Mouse (Mus musculus): ENCODE results near the gene Aldh1a3.

The Aldh1a3 gene

DNA sequence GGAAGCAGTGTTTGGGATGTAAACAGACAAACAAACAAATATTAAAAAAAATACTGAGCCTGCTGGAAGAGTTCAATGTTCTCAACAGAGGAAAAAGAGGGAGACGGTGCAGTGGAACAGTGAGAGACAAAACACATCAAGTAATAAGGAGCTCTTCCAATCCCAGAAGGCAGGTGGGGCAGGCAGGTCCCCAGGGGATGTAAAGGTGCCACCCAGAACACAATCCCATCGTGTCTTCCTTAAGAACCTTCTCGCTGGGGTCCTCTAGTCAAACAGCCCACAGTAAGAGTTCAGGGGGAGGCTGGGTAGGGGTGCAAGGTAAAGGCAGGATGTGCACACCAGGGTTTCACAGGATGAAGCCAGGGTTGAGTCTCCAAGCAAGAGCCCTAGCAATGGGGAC lies 53.9 kb downstream of the Aldh1a3 start:
- no peak for DNase-seq (ENCODE audit: low read depth in 2 of 2, low spot score in 2 of 2)

DNA sequence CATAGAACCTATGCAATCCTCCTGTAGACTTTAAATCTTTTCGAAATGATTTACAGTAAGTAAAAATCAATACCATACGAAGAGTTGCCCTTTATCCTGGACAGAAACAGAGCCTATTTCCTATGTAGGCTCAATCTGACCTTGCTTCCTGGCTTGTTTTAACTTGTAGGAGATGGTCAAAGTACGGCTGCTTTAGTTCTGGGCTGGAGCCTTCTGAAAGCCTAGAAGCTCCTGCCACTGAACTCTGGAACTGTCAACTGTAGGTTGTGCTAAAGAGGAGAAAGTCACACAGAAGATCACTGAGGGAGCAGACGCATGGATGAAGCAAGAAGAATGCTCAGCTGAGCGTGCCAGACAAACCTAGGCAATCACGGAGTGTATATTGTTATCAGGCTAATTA lies 56.3 kb downstream of the Aldh1a3 start:
- no peak for DNase-seq (ENCODE audit: low read depth in 2 of 2, low spot score in 2 of 2)

DNA sequence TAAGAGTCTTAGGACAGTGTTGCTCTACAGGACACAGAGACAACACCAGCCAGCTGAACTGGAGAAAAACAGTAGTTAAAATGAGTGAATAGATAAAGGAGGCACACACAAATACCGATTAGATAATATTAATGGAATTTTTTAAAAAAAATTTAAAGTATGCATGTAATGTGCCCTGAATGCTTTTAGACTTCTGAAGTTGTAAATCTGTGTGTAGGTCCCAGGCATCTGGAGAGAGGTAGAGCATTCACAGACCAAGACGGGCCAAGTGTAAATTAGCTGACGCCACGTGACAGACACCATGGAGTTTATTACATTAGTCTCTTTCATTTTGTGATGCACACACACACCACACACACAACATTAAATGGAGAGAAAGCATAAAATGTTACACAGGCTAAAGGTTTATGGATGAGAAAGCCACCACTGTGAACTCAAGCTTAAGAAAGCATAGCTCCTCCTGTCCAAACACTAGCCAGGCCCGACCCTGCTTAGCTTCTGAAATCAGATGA lies 57.3 kb downstream of the Aldh1a3 start:
- DNase-seq (ENCODE audit: low read depth in 2 of 2, low spot score in 2 of 2): no peak

DNA sequence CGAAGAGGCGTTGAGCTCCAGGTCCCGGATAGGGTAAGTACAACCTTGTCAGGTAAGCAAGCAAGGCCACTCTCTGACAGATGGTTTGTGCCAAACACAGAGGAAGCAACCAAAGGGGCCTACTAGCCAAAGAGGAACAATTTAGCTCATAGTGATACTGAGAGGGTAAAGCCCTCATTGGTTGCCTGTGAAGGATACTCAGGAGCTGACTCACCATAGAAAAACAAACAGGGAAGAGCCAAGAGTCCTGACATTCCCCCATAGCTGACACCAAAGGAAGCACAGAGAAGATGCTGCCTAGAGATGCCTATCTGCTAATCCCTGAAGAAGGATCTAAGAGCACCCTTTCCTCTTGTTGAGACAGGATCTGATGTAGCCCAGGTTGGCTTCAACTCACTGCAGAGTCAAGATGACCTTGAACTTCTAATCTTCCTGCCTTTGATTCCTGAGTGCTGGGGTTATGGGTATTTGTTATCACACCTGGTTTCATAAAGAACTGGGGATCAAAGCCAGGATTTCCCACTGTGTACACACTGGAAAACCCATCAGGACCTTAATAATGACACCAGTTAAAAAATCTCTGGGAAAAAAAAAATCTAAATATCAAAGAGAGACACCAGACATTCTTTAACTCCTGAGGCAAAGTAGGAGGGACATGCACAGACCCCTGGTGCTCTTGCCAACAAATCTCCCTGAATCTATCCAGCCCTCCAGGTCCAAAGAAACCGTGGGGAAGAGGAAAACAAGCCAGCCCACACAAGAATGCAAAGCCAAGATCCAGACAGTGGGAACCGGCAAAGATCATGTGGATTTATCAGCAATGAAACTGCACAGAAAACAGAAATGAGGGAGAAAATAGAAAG lies 58.0 kb downstream of the Aldh1a3 start:
- no peak for DNase-seq (ENCODE audit: low read depth in 2 of 2, low spot score in 2 of 2)

DNA sequence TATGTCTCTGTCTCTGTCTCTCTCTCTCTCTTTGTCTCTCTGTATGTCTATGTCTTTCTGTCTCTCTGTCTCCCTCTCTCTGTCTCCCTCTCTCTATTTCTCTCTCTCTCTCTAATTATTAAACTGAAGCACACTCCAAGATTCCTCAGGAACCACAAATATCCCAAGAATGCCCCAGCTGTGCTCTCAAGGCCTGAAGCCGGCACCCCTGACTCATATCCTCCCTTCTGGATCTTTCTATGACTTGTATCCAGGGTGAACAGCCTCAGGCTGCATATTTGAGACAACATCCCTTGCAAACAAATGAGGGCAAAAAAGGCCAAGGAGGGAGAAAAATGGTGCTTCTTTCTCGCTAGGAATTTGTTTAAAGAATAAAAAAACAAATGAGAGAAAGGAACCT lies 61.4 kb downstream of the Aldh1a3 start, which contains the start of gene Gm10974:
Gene Gm10974 (plus strand): TSS at position 2 of the 400 bp plus-strand sequence.
- DNase-seq (ENCODE audit: low read depth in 2 of 2, low spot score in 2 of 2): no peak

DNA sequence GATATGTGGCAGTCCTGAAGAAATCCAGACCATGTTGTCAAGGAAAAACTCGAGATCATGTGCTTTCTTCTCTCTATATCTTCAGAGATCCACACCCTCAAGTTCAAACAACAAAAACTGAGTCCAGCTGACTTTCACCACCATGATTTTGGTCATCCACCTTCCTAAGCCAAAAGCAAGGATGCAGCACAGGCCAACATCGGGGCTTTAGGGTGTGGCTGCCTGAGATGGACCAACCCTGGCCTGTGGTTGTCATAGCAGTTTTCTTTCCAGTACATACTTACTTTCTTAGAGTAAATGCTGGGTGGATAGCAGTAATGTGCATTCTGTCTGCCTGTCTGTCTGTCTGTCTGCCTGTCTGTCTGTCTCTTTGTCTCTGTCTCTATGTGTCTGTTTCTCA lies 61.9 kb downstream of the Aldh1a3 start:
- no peak for DNase-seq (ENCODE audit: low read depth in 2 of 2, low spot score in 2 of 2)

DNA sequence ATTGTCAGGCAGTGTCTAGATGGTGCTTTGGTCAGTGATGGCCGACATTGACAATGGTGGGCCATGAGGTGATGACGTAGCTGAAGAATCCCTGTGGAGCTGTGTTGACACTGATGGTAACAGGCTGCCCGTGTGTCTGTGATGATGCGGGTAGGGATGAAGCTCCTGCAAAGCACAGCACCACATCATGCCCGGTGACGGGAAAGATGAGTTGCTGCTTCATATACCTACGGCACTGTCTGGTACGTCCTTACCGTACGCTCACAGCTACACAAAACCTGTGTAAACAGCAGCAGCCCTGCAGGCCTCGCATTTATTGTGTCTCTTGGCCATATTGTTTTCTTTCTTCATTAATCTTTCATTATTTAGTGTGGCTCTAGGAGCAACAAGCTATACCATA lies 62.8 kb downstream of the Aldh1a3 start:
- no peak for DNase-seq (ENCODE audit: low read depth in 2 of 2, low spot score in 2 of 2)

DNA sequence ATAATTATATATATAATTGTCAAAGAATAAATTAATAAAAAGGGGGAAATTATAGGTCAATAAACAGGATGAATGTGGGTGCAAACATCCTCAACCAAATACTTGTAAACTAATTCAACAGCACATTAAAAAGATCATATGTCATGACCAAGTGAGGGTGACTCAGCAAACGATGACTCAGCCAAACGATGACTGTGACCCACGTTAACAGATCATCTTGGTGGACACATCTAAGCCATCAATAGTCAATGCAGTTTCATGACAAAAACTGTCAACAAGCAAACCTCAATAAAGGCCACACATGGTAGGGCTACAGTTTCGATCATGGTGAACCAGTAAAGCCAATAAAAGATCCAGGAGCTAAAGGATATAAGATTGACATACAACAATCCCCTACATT lies 68.3 kb downstream of the Aldh1a3 start:
- DNase-seq (ENCODE audit: low read depth in 2 of 2, low spot score in 2 of 2): no peak

DNA sequence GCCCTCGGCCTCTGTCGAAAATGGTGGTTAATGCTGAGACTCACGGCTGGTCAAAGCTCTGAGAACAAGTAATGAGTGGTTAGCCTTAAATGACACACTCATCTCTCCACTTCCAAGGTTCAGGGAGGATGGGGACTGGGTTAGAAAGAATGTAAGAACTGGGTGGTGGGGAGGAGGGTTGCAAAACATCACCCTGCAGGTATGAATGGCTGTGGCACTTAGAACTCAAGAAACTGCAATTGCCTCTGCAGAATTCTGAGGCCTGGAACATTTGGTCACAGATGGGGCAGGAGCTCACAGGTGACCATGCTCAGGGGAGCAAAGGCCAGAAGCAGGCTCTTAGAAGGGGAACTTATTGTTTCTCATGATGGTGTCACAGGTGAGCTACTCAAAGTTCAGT lies 68.9 kb downstream of the Aldh1a3 start:
- no peak for DNase-seq (ENCODE audit: low read depth in 2 of 2, low spot score in 2 of 2)

DNA sequence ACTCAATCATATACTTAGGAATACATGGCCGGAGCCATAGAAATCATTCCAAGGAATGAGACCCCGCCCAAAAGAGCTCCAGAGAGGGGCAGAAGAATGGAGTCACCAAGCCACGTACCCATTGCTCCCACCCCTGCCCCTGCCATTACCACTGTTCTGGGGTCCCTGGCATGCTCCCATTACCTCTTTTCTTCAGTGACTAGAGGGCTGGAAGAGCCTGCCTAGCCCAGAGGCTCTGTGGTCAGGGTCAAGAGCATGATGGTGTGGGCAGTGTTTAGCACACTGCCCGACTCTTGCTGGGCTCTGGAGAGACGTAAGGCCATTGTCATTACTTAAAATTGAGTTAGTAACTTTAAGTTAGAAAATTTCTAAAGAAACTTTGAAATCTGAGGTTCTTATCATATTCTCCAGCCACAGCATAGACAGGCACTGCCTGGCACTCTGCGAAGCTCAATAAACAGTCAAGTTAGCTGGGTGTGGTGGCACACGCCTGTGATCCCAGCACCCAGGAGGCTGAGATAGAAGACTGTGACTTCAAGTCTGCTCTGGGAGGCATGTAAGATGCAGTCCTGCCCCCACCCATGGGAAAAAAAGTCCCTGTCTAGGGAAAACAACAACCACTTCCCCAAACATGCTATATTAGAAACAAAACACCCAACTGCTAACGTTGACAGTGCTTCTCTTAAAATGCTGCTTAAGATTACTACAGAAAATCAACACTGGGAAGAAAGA lies 71.4 kb downstream of the Aldh1a3 start:
- no peak for DNase-seq (ENCODE audit: low read depth in 2 of 2, low spot score in 2 of 2)

DNA sequence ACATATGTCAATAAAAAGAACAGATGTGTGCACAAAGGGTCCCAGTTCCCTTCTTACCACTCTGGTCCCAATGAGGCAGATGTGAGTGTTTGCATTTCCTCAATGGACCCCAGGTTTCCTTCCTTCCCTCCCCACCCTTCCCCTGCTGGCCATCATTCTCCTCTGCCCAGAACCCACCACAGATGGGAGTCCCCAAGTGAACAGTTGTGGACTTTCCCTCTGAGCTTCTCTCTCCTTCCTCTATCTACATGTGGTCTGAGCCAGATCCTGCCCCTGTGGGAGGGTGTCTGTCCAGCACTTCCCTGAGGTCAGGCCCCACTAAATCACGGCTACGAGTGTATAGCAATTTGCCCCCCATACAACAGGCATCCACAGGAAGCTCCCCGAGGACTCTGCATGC lies 72.4 kb downstream of the Aldh1a3 start:
- DNase-seq (ENCODE audit: low read depth in 2 of 2, low spot score in 2 of 2): no peak

DNA sequence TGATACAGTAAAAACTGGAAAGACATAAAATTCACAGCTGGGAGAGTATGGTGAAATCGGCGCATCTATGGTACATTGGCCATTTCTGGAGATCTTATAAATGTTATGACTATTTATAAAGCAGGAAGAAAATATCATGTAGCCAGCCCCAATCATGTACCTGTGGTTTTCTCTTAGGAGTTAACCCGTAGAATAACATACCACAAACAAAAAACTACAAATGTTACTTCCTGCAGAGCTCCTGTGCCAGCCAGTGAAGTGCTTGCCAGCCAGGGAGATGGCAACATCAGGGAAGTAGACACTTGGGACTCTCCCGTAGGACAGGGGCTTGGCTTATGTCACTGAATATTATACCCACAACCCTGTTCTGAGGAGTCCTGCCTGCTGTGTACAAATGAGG lies 76.2 kb downstream of the Aldh1a3 start:
- DNase-seq (ENCODE audit: low read depth in 2 of 2, low spot score in 2 of 2): no peak

DNA sequence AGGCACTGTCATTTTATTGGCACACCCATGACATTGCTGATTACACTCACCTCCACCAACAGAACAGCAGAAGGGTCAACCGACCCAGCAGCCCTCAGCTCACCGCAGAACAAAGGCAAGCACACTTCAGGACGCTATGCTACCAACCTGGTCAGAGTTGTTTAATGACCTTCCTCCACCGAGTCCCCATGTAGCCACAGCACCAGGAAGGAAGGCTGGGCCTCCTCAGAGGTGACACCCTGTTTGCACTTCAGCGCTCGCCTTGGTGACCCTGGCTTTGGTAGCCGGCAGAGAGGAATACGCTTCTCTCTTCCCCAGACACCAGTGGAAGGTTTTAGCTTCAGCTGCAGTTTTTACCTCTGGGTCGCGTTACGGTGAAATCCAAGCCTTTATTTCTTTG lies 77.6 kb downstream of the Aldh1a3 start:
- no peak for DNase-seq (ENCODE audit: low read depth in 2 of 2, low spot score in 2 of 2)

DNA sequence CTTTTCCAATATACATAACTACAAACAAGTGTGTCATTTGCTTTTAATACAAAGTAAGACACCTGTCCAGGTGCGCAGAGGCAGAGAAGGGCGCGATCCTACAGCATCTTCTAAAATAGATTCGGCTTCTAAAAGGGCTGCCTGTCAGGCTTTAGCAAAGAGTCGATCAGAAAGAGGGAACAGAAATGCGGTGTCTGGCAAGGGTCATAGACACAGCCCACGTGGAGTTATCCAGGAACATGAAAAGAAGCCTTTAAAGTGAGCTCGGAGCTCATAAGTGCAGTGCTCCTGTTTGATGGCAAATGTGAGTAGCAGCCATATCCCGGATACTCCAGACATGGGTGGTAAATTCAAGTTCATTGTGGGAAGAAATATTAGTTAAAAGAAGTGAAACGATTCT lies 78.7 kb downstream of the Aldh1a3 start:
- DNase-seq (ENCODE audit: low read depth in 2 of 2, low spot score in 2 of 2): no peak

DNA sequence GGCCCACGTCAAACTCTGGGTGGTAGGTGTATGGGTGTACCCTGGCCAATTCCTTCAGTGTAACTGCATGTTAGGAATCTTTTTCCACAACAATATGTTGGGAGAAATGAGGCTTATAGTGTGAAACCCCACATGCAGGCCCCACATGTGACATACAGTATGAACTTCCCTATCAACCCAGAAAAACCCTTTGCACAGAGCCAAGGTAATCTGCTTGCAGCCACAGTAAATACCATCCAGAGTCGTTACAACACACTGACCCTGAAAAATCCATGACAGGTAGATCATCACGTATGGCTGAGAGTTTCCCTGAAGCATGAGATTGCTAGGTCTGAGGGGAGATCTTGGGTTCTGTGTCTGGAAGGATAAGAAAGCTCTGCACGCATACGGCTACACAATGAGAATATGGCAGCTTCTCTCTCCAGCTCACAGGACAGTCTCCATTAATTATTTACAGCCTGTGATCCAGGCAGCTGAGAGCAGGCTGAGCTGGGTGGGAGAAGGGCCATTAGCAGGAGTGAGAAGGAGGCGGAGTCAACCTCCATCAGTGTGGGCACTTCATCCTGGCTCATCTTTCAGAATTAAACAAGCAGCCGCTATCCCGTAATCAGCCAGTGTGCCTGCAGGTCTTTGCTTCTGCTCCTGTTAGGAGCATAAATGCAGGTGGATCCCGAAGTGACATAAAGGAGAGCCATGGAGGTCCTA lies 80.2 kb downstream of the Aldh1a3 start:
- DNase-seq (ENCODE audit: low read depth in 2 of 2, low spot score in 2 of 2): no peak

DNA sequence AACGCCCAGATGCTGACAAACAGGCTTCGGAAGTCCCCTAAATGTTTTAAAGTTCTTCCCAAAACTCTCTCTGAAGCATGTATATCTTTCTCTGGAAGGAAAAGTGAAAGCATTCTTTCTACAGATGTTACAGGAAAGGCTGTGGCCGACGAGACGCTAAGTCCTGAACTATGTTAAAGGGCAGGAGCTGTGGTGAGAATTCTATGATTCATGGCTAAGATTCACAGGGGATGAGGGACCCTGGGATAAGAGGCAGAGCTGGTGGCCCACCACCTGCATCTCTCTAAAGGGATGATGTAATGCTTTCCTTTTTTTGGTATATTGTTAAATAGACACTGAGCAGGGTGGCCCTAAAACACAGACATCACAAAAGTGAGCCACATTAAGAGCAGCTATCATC lies 84.0 kb downstream of the Aldh1a3 start:
- DNase-seq (ENCODE audit: low read depth in 2 of 2, low spot score in 2 of 2): no peak

DNA sequence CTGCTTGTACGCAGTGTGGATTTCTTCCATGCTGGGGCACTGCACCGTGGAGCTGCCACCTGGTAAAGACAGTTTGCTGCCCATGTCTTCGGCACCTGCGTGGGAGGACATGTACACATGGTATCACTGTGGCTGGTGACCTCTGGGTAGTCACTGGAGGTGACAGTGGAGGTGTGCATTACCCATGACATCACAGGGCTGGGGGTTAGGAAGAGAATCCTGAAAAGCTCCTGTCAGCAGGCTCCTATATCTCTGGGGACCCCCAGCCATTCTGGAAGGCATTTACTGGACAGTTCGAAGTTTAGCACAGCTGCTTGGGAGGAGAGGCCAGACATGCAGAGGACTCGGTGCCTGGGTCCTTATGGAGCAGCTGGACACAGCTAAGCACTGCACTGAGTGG lies 84.5 kb downstream of the Aldh1a3 start:
- no peak for DNase-seq (ENCODE audit: low read depth in 2 of 2, low spot score in 2 of 2)

DNA sequence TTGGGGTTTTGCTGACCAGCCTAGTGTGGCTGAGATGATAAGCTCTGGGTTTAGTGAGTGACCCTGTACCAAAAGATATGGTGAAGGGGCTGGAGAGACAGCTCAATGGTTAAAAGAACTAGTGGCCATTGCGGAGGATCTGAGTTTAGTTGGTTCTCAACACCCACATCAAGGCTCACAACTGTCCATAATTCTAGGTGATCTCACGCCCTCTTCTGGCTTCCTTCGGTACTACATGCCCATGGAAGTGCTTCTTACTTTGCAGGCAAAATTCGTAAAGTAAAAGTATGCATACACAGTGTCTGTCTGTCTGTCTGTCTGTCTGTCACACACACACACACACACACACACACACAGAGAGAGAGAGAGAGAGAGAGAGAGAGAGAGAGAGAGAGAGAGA lies 85.0 kb downstream of the Aldh1a3 start:
- no peak for DNase-seq (ENCODE audit: low read depth in 2 of 2, low spot score in 2 of 2)

Data from CD8-positive naive resting alpha-beta T cell, adult 2 months (primary cell).